Comparison of ENCODE assay signal across 10 mouse cellular contexts in genomic region chr19:4232651-4233050, GRCm38 (mm10). TPM values are rescaled to one million over a fixed set of nuclear protein-coding genes. Genes with fewer than 3 reads are reported as not detected.
DNase-seq lines count a peak whose midpoint lies in the region; ATAC-seq lines count a peak whose summit lies in the region.
"Had no signal": no experiment of that assay in that cellular context is flagged by ENCODE, and none has a peak within 500 bp of the region (broad histone marks: within the 10 kb centered on the region; RNA-seq: fewer than 3 reads in every experiment).

No protein-coding gene starts in this region.

- no peaks in the 10 kb centered on the region; the same call in 1 of the 2 replicates for H3K27me3 ChIP-seq in heart, embryonic 16.5 days (ENCODE audit: control insufficient read depth, insufficient read depth, low read length)
- peaks cover 21% of the 10 kb centered on the region for H3K27me3 ChIP-seq in heart, embryonic 10.5 days (ENCODE audit: insufficient read depth, poor library complexity, severe bottlenecking)
- peaks cover 7% of the 10 kb centered on the region for H3K27me3 ChIP-seq in hindbrain, embryonic 16.5 days (replicated peaks; ENCODE audit: control insufficient read depth, insufficient read depth, low read length)
- H3K27me3 ChIP-seq in midbrain, embryonic 16.5 days (ENCODE audit: control insufficient read depth, insufficient read depth, low read depth, low read length): peaks cover 5% of the 10 kb centered on the region; the same call in 1 of the 2 replicates

- peak overlapping the region; percentile 78 for H3K9ac ChIP-seq in heart, embryonic 16.5 days (ENCODE audit: low read length)
- peak overlapping the region; percentile 73; the same call in 1 of the 2 replicates for H3K9ac ChIP-seq in hindbrain, embryonic 16.5 days (ENCODE audit: low read depth, low read length)
- H3K9ac ChIP-seq in midbrain, embryonic 16.5 days (ENCODE audit: low read depth, low read length): peak overlapping the region; percentile 75; the same call in 1 of the 2 replicates

- ATAC-seq in heart, embryonic 16.5 days (replicated peaks; ENCODE audit: extremely low read depth, insufficient read depth, low FRiP score): no peak
- no peak for ATAC-seq in hindbrain, embryonic 16.5 days
- ATAC-seq in midbrain, embryonic 16.5 days: no peak

- H3K4me2 ChIP-seq in heart, embryonic 16.5 days (ENCODE audit: low read depth, low read length): peak overlapping the region; percentile 82; the same call in 1 of the 2 replicates
- H3K4me2 ChIP-seq in hindbrain, embryonic 16.5 days (ENCODE audit: low read length): peak overlapping the region; percentile 80
- H3K4me2 ChIP-seq in midbrain, embryonic 16.5 days (ENCODE audit: low read length): peak overlapping the region; percentile 83

- WGBS in heart, embryonic 16.5 days: 76% methylated on average over 7 of the region's 7 CpGs
- WGBS in heart, embryonic 10.5 days: 79% methylated on average over 7 of the region's 7 CpGs
- 86% methylated on average over 7 of the region's 7 CpGs for WGBS in hindbrain, embryonic 16.5 days
- 80% methylated on average over 7 of the region's 7 CpGs for WGBS in midbrain, embryonic 16.5 days

- no peak overlapping the region for H3K4me3 ChIP-seq in heart, embryonic 16.5 days (ENCODE audit: low read length)
- no peak overlapping the region for H3K4me3 ChIP-seq in heart, embryonic 10.5 days
- peak overlapping the region; percentile 75 for H3K4me3 ChIP-seq in brown adipose tissue, adult 24 weeks (ENCODE audit: insufficient read depth, low read depth, low read length)
- peak overlapping the region; percentile 55 for H3K4me3 ChIP-seq in hindbrain, embryonic 16.5 days (ENCODE audit: low read length)
- no peak overlapping the region; the same call in 1 of the 2 replicates for H3K4me3 ChIP-seq in midbrain, embryonic 16.5 days (ENCODE audit: low read depth, low read length)

- H3K4me1 ChIP-seq in heart, embryonic 16.5 days (ENCODE audit: control insufficient read depth, insufficient read depth, low read length): peaks cover 8% of the 10 kb centered on the region
- H3K4me1 ChIP-seq in heart, embryonic 10.5 days: peaks cover 27% of the 10 kb centered on the region
- peaks cover 16% of the 10 kb centered on the region; the same call in 1 of the 2 replicates for H3K4me1 ChIP-seq in brown adipose tissue, adult 24 weeks (ENCODE audit: control insufficient read depth, insufficient read depth, insufficient read length, low read length)
- peaks cover 9% of the 10 kb centered on the region for H3K4me1 ChIP-seq in hindbrain, embryonic 16.5 days (ENCODE audit: control insufficient read depth, insufficient read depth, low read depth, low read length)
- H3K4me1 ChIP-seq in midbrain, embryonic 16.5 days (ENCODE audit: control insufficient read depth, insufficient read depth, low read length): peaks cover 11% of the 10 kb centered on the region

- DNase-seq in heart, embryonic 10.5 days (ENCODE audit: low spot score): no peak
- DNase-seq in right cerebral cortex, postnatal 4 days: no peak
- no peak for DNase-seq in thymus, postnatal 14 days
- no peak for DNase-seq in adrenal gland, postnatal 4 days (ENCODE audit: low spot score in 2 of 2)
- DNase-seq: kidney, adult 11 months had no signal

- no peaks in the 10 kb centered on the region for H3K9me3 ChIP-seq in heart, embryonic 16.5 days (replicated peaks; ENCODE audit: control insufficient read depth, low read length)
- H3K9me3 ChIP-seq in heart, embryonic 10.5 days: no peaks in the 10 kb centered on the region
- H3K9me3 ChIP-seq in hindbrain, embryonic 16.5 days (ENCODE audit: control insufficient read depth, low read length): no peaks in the 10 kb centered on the region
- H3K9me3 ChIP-seq in midbrain, embryonic 16.5 days (replicated peaks; ENCODE audit: control insufficient read depth, low read length, poor library complexity, severe bottlenecking): no peaks in the 10 kb centered on the region

- H3K36me3 ChIP-seq in heart, embryonic 16.5 days (ENCODE audit: control insufficient read depth, insufficient read depth): no peaks in the 10 kb centered on the region
- H3K36me3 ChIP-seq in heart, embryonic 10.5 days: no peaks in the 10 kb centered on the region
- no peaks in the 10 kb centered on the region for H3K36me3 ChIP-seq in hindbrain, embryonic 16.5 days (ENCODE audit: control insufficient read depth, insufficient read depth, low read length)
- H3K36me3 ChIP-seq in midbrain, embryonic 16.5 days (ENCODE audit: control insufficient read depth, insufficient read depth, low read length): no peaks in the 10 kb centered on the region

- H3K27ac ChIP-seq in heart, embryonic 16.5 days (ENCODE audit: low read length): no peak overlapping the region
- H3K27ac ChIP-seq in heart, embryonic 10.5 days: no peak overlapping the region
- H3K27ac ChIP-seq in brown adipose tissue, adult 24 weeks (replicated peaks; ENCODE audit: low read depth, low read length): peak overlapping the region; percentile 97
- peak overlapping the region; percentile 87; the same call in 1 of the 2 replicates for H3K27ac ChIP-seq in hindbrain, embryonic 16.5 days (ENCODE audit: low read depth, low read length)
- no peak overlapping the region for H3K27ac ChIP-seq in midbrain, embryonic 16.5 days (ENCODE audit: low read length)

RNA-seq across cellular contexts. Expression of gene Pold4, which starts 1.0 kb away (rescaled TPM):
- 22.6 and 24.9 TPM in 2 replicates for polyA plus RNA-seq in heart, embryonic 16.5 days (2015; fragmentation: Nextera tagmentation; extraction: Ambion mirVana)
- polyA plus RNA-seq in heart, embryonic 10.5 days (2016; fragmentation: Nextera tagmentation; extraction: Ambion mirVana): 15.5 and 18.7 TPM in 2 replicates
- polyA plus RNA-seq in brown adipose tissue, adult 24 weeks (2012; ENCODE audit: insufficient read depth, insufficient read length, missing spikeins): 63.7 and 81.4 TPM in 2 replicates
- 21.3 and 24.0 TPM in 2 replicates for polyA plus RNA-seq in hindbrain, embryonic 16.5 days (2015; fragmentation: Nextera tagmentation; extraction: Ambion mirVana)
- 18.5 and 19.2 TPM in 2 replicates for polyA plus RNA-seq in midbrain, embryonic 16.5 days (2015; fragmentation: Nextera tagmentation; extraction: Ambion mirVana)
- 10 to 100 TPM; 32.7 to 34.3 TPM for total RNA-seq in adrenal gland, postnatal 4 days (2021)

RNA-seq across cellular contexts. Expression of gene AC109138.7, which starts 18.5 kb away (rescaled TPM):
- polyA plus RNA-seq in heart, embryonic 16.5 days (2015; fragmentation: Nextera tagmentation; extraction: Ambion mirVana): not detected in 2 replicates
- not detected in 2 replicates for polyA plus RNA-seq in heart, embryonic 10.5 days (2016; fragmentation: Nextera tagmentation; extraction: Ambion mirVana)
- not detected in 2 replicates for polyA plus RNA-seq in brown adipose tissue, adult 24 weeks (2012; ENCODE audit: insufficient read depth, insufficient read length, missing spikeins)
- not detected in 2 replicates for polyA plus RNA-seq in hindbrain, embryonic 16.5 days (2015; fragmentation: Nextera tagmentation; extraction: Ambion mirVana)
- not detected in 2 replicates for polyA plus RNA-seq in midbrain, embryonic 16.5 days (2015; fragmentation: Nextera tagmentation; extraction: Ambion mirVana)
- total RNA-seq in adrenal gland, postnatal 4 days (2021): not detected
- polyA plus RNA-seq: thymus, postnatal 0 days had no signal

RNA-seq across cellular contexts. Expression of gene Clcf1, which starts 18.6 kb away (rescaled TPM):
- 1.5 and 1.7 TPM in 2 replicates for polyA plus RNA-seq in heart, embryonic 16.5 days (2015; fragmentation: Nextera tagmentation; extraction: Ambion mirVana)
- polyA plus RNA-seq in heart, embryonic 10.5 days (2016; fragmentation: Nextera tagmentation; extraction: Ambion mirVana): 2.1 and 3.4 TPM in 2 replicates
- polyA plus RNA-seq in brown adipose tissue, adult 24 weeks (2012; ENCODE audit: insufficient read depth, insufficient read length, missing spikeins): not detected in 2 replicates
- polyA plus RNA-seq in hindbrain, embryonic 16.5 days (2015; fragmentation: Nextera tagmentation; extraction: Ambion mirVana): 1.0 and 1.1 TPM in 2 replicates
- 0.40 and 0.68 TPM in 2 replicates for polyA plus RNA-seq in midbrain, embryonic 16.5 days (2015; fragmentation: Nextera tagmentation; extraction: Ambion mirVana)
- total RNA-seq in adrenal gland, postnatal 4 days (2021): 10 to 100 TPM; 10.0 to 10.7 TPM

RNA-seq across cellular contexts. Expression of gene Rad9a, which starts 31.2 kb away (rescaled TPM):
- polyA plus RNA-seq in heart, embryonic 16.5 days (2015; fragmentation: Nextera tagmentation; extraction: Ambion mirVana): 19.9 and 21.1 TPM in 2 replicates
- 33.0 and 40.0 TPM in 2 replicates for polyA plus RNA-seq in heart, embryonic 10.5 days (2016; fragmentation: Nextera tagmentation; extraction: Ambion mirVana)
- 4.4 and 7.6 TPM in 2 replicates for polyA plus RNA-seq in brown adipose tissue, adult 24 weeks (2012; ENCODE audit: insufficient read depth, insufficient read length, missing spikeins)
- polyA plus RNA-seq in hindbrain, embryonic 16.5 days (2015; fragmentation: Nextera tagmentation; extraction: Ambion mirVana): 25.0 and 26.5 TPM in 2 replicates
- polyA plus RNA-seq in midbrain, embryonic 16.5 days (2015; fragmentation: Nextera tagmentation; extraction: Ambion mirVana): 24.1 and 25.0 TPM in 2 replicates
- 10 to 100 TPM; 14.7 to 16.2 TPM for total RNA-seq in adrenal gland, postnatal 4 days (2021)

RNA-seq across cellular contexts. Expression of gene Ssh3, which starts 36.3 kb away (rescaled TPM):
- 8.3 and 11.6 TPM in 2 replicates for polyA plus RNA-seq in heart, embryonic 16.5 days (2015; fragmentation: Nextera tagmentation; extraction: Ambion mirVana)
- polyA plus RNA-seq in heart, embryonic 10.5 days (2016; fragmentation: Nextera tagmentation; extraction: Ambion mirVana): 2.9 and 3.5 TPM in 2 replicates
- polyA plus RNA-seq in brown adipose tissue, adult 24 weeks (2012; ENCODE audit: insufficient read depth, insufficient read length, missing spikeins): 3.3 and 4.8 TPM in 2 replicates
- polyA plus RNA-seq in hindbrain, embryonic 16.5 days (2015; fragmentation: Nextera tagmentation; extraction: Ambion mirVana): 19.9 and 21.2 TPM in 2 replicates
- 14.7 and 19.6 TPM in 2 replicates for polyA plus RNA-seq in midbrain, embryonic 16.5 days (2015; fragmentation: Nextera tagmentation; extraction: Ambion mirVana)
- 10 to 100 TPM; 37.6 to 40.9 TPM for total RNA-seq in adrenal gland, postnatal 4 days (2021)

Comparison
In these comparisons a context has a peak if more than half of its experiments do, and no peak if none do; other contexts are left out.
1. H3K27ac ChIP-seq: peak in brown adipose tissue, adult 24 weeks (single experiment) and hindbrain, embryonic 16.5 days (single experiment); none in heart, embryonic 16.5 days (single experiment), heart, embryonic 10.5 days (single experiment) and midbrain, embryonic 16.5 days (single experiment).
2. H3K4me3 ChIP-seq: peak in brown adipose tissue, adult 24 weeks (single experiment) and hindbrain, embryonic 16.5 days (single experiment); none in heart, embryonic 16.5 days (single experiment), heart, embryonic 10.5 days (single experiment) and midbrain, embryonic 16.5 days (single experiment).
3. Peak in every context shown above with its lines, with median percentiles within 50 percentile points of each other: H3K4me2 ChIP-seq and H3K9ac ChIP-seq.